Mouse (Mus musculus): Measurements from ENCODE around the gene Notch2.

- TF ChIP-seq CTCF (IDR thresholded peaks at IDR 0.05; ENCODE audit: control insufficient read depth, insufficient read depth, low read length) (no peak), POLR2A (IDR thresholded peaks at IDR 0.05; ENCODE audit: borderline replicate concordance, control insufficient read depth, low read depth, low read length) (no peak)
These were observed 184.6 kb downstream of the Notch2 start for GRCm38 (mm10) chr3:98197711-98198532.

Data from bone marrow, adult 2 months (tissue).